Mouse (Mus musculus) MEL (cell line): ENCODE measurements around the gene Map1b. TPM values are rescaled to one million over a fixed set of nuclear protein-coding genes. Genes with fewer than 3 reads are reported as not detected.

Experiments
- DNase-seq: peaks from one replicate; pipeline ENCODE4 v3.0.0; 2011; ENCODE audit warnings: low read depth, low spot score
- H3K27ac ChIP-seq: 2 replicates; pipeline ENCODE4 v1.5.1; 2012; ENCODE audit warnings: low read depth, mild to moderate bottlenecking, control low read depth, low read length, moderate library complexity; ENCODE audit not compliant: control insufficient read depth
- H3K27me3 ChIP-seq, 2 experiments: fragments of 150-350 bp in 1 of 2; sonication (generic) in 1 of 2; 2 replicates each; pipeline ENCODE4 v1.6.1; 2012; ENCODE audit warnings: low read length in 2 of 2, mild to moderate bottlenecking in 2 of 2, improper control_type of control experiment in 1 of 2, moderate library complexity in 1 of 2; ENCODE audit not compliant: insufficient read depth in 2 of 2, control insufficient read depth in 1 of 2
- H3K36me3 ChIP-seq, 2 experiments: 2 replicates each; pipeline ENCODE4 v1.6.1; 2012 to 2014; ENCODE audit warnings: low read length in 2 of 2, improper control_type of control experiment in 1 of 2, inconsistent platforms in 1 of 2, mild to moderate bottlenecking in 1 of 2; ENCODE audit not compliant: insufficient read depth in 2 of 2, control insufficient read depth in 1 of 2
- H3K4me1 ChIP-seq, 2 experiments: fragments of 150-350 bp in 1 of 2; sonication (generic) in 1 of 2; 2 replicates each; pipeline ENCODE4 v1.6.1; 2012; ENCODE audit warnings: low read length in 2 of 2, improper control_type of control experiment in 1 of 2, mild to moderate bottlenecking in 1 of 2; ENCODE audit not compliant: insufficient read depth in 2 of 2, control insufficient read depth in 1 of 2
- H3K4me3 ChIP-seq, 2 experiments: fragments of 150-350 bp in 1 of 2; sonication (generic) in 1 of 2; 2 replicates each; pipeline ENCODE4 v1.5.1; 2012; ENCODE audit warnings: low read depth in 2 of 2, low read length in 2 of 2, mild to moderate bottlenecking in 2 of 2, moderate library complexity in 2 of 2, control low read depth in 1 of 2, improper control_type of control experiment in 1 of 2; ENCODE audit not compliant: control insufficient read depth in 1 of 2, insufficient read depth in 1 of 2
- H3K79me2 ChIP-seq: 2 replicates; pipeline ENCODE4 v1.6.1; 2012; ENCODE audit warnings: mild to moderate bottlenecking, low read length, moderate library complexity; ENCODE audit not compliant: control insufficient read depth, poor library complexity, insufficient read depth
- H3K9ac ChIP-seq: 2 replicates; pipeline ENCODE4 v1.6.1; 2012; ENCODE audit warnings: low read depth, mild to moderate bottlenecking, control low read depth, low read length, moderate library complexity; ENCODE audit not compliant: control insufficient read depth, poor library complexity, severe bottlenecking
- H3K9me3 ChIP-seq: fragments of 150-350 bp; sonication (generic); replicated peaks from 2 replicates; pipeline ENCODE4 v1.6.1; 2012; ENCODE audit warnings: mild to moderate bottlenecking, low read length, improper control_type of control experiment, moderate library complexity; ENCODE audit not compliant: insufficient read depth
- BHLHE40 ChIP-seq: IDR thresholded peaks from 2 replicates; pipeline ENCODE4 v1.6.1; 2012; ENCODE audit warnings: low read depth, mild to moderate bottlenecking, inconsistent platforms, low read length, improper control_type of control experiment, borderline replicate concordance
- CHD2 ChIP-seq: IDR thresholded peaks from 2 replicates; pipeline ENCODE4 v1.6.1; 2011; ENCODE audit warnings: low read length, improper control_type of control experiment
- CTCF ChIP-seq, 3 experiments: IDR thresholded peaks in 2 of 3; conservative IDR thresholded peaks in 1 of 3; 2 replicates each; pipeline ENCODE4 v1.5.1; 2011 to 2012; ENCODE audit warnings: low read length in 3 of 3, low read depth in 2 of 3, mild to moderate bottlenecking in 2 of 3, improper control_type of control experiment in 1 of 3, inconsistent platforms in 1 of 3, mixed read lengths in 1 of 3, moderate library complexity in 1 of 3; ENCODE audit not compliant: control insufficient read depth in 1 of 3, insufficient read depth in 1 of 3, poor library complexity in 1 of 3, severe bottlenecking in 1 of 3
- E2F4 ChIP-seq: IDR thresholded peaks from 2 replicates; pipeline ENCODE4 v1.6.1; 2011; ENCODE audit warnings: low read depth, low read length, improper control_type of control experiment, borderline replicate concordance
- EP300 ChIP-seq, 2 experiments: IDR thresholded peaks; 2 replicates each; pipeline ENCODE4 v1.6.1; 2011; ENCODE audit warnings: improper control_type of control experiment in 2 of 2, low read length in 2 of 2, low read depth in 1 of 2, mild to moderate bottlenecking in 1 of 2
- GATA1 ChIP-seq: IDR thresholded peaks from 2 replicates; pipeline ENCODE4 v1.6.1; 2011; ENCODE audit warnings: low read depth, low read length, improper control_type of control experiment
- HCFC1 ChIP-seq: IDR thresholded peaks from 2 replicates; pipeline ENCODE4 v1.6.1; 2012; ENCODE audit warnings: low read depth, mild to moderate bottlenecking, inconsistent platforms, low read length, improper control_type of control experiment, moderate library complexity
- JUND ChIP-seq: IDR thresholded peaks from 2 replicates; pipeline ENCODE4 v1.6.1; 2011; ENCODE audit warnings: low read depth, mild to moderate bottlenecking, improper control_type of control experiment, low read length
- MAFK ChIP-seq: IDR thresholded peaks from 2 replicates; pipeline ENCODE4 v1.6.1; 2011; ENCODE audit warnings: low read depth, mild to moderate bottlenecking, low read length, improper control_type of control experiment, borderline replicate concordance
- MAX ChIP-seq: IDR thresholded peaks from 2 replicates; pipeline ENCODE4 v1.6.1; 2011; ENCODE audit warnings: low read length, improper control_type of control experiment
- MEF2A ChIP-seq: IDR thresholded peaks from 2 replicates; pipeline ENCODE4 v1.6.1; 2014; ENCODE audit warnings: low read depth, mild to moderate bottlenecking, inconsistent platforms, low read length, improper control_type of control experiment; ENCODE audit not compliant: poor library complexity, insufficient replicate concordance, severe bottlenecking; ENCODE audit errors: extremely low read depth
- MYB ChIP-seq: IDR thresholded peaks from 2 replicates; pipeline ENCODE4 v1.6.1; 2011; ENCODE audit warnings: mild to moderate bottlenecking, low read depth, low read length, improper control_type of control experiment
- NELFE ChIP-seq: IDR thresholded peaks from 2 replicates; pipeline ENCODE4 v1.6.1; 2011; ENCODE audit warnings: low read depth, low read length, improper control_type of control experiment
- POLR2AphosphoS2 ChIP-seq: IDR thresholded peaks from 2 replicates; pipeline ENCODE4 v1.6.1; 2011; ENCODE audit warnings: low read length, improper control_type of control experiment
- RAD21 ChIP-seq: IDR thresholded peaks from 2 replicates; pipeline ENCODE4 v1.6.1; 2011; ENCODE audit warnings: mild to moderate bottlenecking, low read depth, low read length, improper control_type of control experiment
- SIN3A ChIP-seq: IDR thresholded peaks from 2 replicates; pipeline ENCODE4 v1.6.1; 2012; ENCODE audit warnings: low read length, improper control_type of control experiment, inconsistent platforms
- USF2 ChIP-seq, 2 experiments: IDR thresholded peaks; 2 replicates each; pipeline ENCODE4 v1.6.1; 2011 to 2012; ENCODE audit warnings: improper control_type of control experiment in 2 of 2, low read length in 2 of 2, borderline replicate concordance in 1 of 2, inconsistent platforms in 1 of 2, low read depth in 1 of 2, mild to moderate bottlenecking in 1 of 2; ENCODE audit not compliant: insufficient read depth in 1 of 2
- ZMIZ1 ChIP-seq: IDR thresholded peaks from 2 replicates; pipeline ENCODE4 v1.6.1; 2012; ENCODE audit warnings: low read depth, mild to moderate bottlenecking, inconsistent platforms, low read length, improper control_type of control experiment, moderate library complexity
- ZNF384 ChIP-seq: IDR thresholded peaks from 2 replicates; pipeline ENCODE4 v1.6.1; 2012; ENCODE audit warnings: low read depth, mild to moderate bottlenecking, inconsistent platforms, low read length, improper control_type of control experiment
- polyA plus RNA-seq, 2 experiments: library from polyadenylated mRNA; stranded (reverse) in 1 of 2; unstranded in 1 of 2; fragments of >175 nt in 1 of 2; fragments of >200 nt in 1 of 2; gene quantifications; 2 replicates each; pipeline versions ENCODE4 v1.2.1 to v1.2.4; 2012; ENCODE audit warnings: low replicate concordance in 2 of 2, low read depth in 1 of 2; ENCODE audit not compliant: insufficient read length in 2 of 2, insufficient read depth in 1 of 2, missing spikeins in 1 of 2
- total RNA-seq: library from RNA; depleted of rRNA; stranded (reverse); fragments of 300-350 nt; gene quantifications from 2 replicates; pipeline ENCODE4 v1.2.3, GENCODE M21; 2012

The Map1b gene
- total and polyA plus RNA-seq, 3 experiments = not detected

DNA sequence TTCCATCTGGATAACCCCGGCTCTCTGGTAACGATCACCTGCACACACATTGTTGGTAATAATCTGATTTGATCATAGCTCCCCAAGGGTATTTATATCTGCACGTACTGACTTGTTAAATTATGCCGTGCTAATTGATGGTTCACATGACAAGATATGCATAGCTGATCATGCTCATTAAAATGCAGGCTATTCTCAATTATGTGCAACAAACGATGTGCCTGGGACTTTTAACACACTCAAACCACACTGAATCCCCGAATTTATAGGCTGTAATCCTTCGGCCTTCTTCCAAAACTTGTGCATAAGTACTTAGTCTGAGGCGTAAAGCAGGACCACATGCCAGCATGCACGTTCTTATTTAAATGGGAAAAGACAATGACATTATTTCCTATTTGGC, 16.6 kb downstream of the Map1b start:
- no peak overlapping the region for H3K4me3 ChIP-seq
- no peak for TF ChIP-seq MYB
- TF ChIP-seq MAFK = no peak
- no peak for TF ChIP-seq POLR2AphosphoS2
- TF ChIP-seq EP300 (IDR thresholded peaks at IDR 0.05; ENCODE audit: low read depth in 1 of 2, low read length in 2 of 2) = no peak
- no peak for TF ChIP-seq SIN3A
- no peak for TF ChIP-seq E2F4
- no peak for TF ChIP-seq MAX
- no peak for TF ChIP-seq GATA1
- no peak for TF ChIP-seq USF2 (IDR thresholded peaks at IDR 0.05; ENCODE audit: borderline replicate concordance in 1 of 2, insufficient read depth in 1 of 2, low read depth in 1 of 2, low read length in 2 of 2)
- TF ChIP-seq HCFC1 = no peak
- TF ChIP-seq MEF2A = no peak
- no peak for TF ChIP-seq ZNF384
- TF ChIP-seq NELFE = no peak
- TF ChIP-seq, all 39 proteins: peak for 0
- Histone ChIP-seq H3K9ac (no peak overlapping the region), H3K4me1 (no peaks in the 10 kb centered on the region), H3K9me3 (no peaks in the 10 kb centered on the region), H3K27me3 (no peaks in the 10 kb centered on the region), H3K79me2 (no peaks in the 10 kb centered on the region), H3K27ac (no peak overlapping the region), H3K36me3 (no peaks in the 10 kb centered on the region)
- DNase-seq = no peak

DNA sequence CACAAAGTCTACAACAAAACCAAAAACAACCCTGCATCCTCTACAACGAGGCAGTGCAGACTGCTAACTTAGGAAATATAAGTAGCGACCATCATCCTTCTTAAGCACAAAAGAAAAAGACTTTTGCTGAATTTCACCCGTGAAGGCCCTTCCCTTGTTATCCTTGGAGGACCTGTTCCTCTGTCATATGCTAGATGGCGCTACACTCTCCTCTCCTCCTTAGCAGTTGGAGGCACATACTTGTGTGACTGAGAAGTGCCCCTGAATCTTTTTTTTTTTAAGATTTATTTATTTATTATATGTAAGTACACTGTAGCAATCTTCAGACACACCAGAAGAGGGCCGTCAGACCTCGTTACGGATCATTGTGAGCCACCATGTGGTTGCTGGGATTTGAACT, 20.2 kb downstream of the Map1b start:
- no peak overlapping the region for H3K27ac ChIP-seq
- H3K9ac ChIP-seq = no peak overlapping the region
- no peak for TF ChIP-seq RAD21
- TF ChIP-seq MYB = no peak
- TF ChIP-seq CHD2 = no peak
- TF ChIP-seq ZNF384 = no peak
- no peak for TF ChIP-seq BHLHE40
- TF ChIP-seq NELFE = no peak
- no peak for TF ChIP-seq ZMIZ1
- TF ChIP-seq HCFC1 = no peak
- TF ChIP-seq CTCF (IDR thresholded peaks at IDR 0.05 in 2 of 3, conservative IDR thresholded peaks at IDR 0.05 in 1 of 3; ENCODE audit: control insufficient read depth in 1 of 3, insufficient read depth in 1 of 3, low read depth in 2 of 3, low read length in 3 of 3, poor library complexity in 1 of 3, severe bottlenecking in 1 of 3) = no peak
- TF ChIP-seq POLR2AphosphoS2 = no peak
- TF ChIP-seq USF2 (IDR thresholded peaks at IDR 0.05; ENCODE audit: borderline replicate concordance in 1 of 2, insufficient read depth in 1 of 2, low read depth in 1 of 2, low read length in 2 of 2) = no peak
- no peak for TF ChIP-seq JUND
- DNase-seq = no peak
- H3K36me3 ChIP-seq = no peaks in the 10 kb centered on the region
- H3K4me3 ChIP-seq = no peak overlapping the region
- H3K27me3 ChIP-seq = no peaks in the 10 kb centered on the region
- H3K4me1 ChIP-seq = no peaks in the 10 kb centered on the region
- 0 out of 2 replicates have a peak, but pooled peaks cover 1% of the 10 kb centered on the region for H3K9me3 ChIP-seq
- H3K79me2 ChIP-seq = no peaks in the 10 kb centered on the region
